Mouse (Mus musculus) right cerebral cortex, postnatal 10 days (tissue): Measurements from ENCODE around the gene Trove2.

Experiments
- DNase-seq, 2 experiments: peaks; one replicate each; pipeline ENCODE4 v3.0.0; 2021; ENCODE audit warnings: low spot score in 2 of 2

The Trove2 gene

GRCm38 (mm10) chr1:143776446-143777411, at the start of gene Trove2, which contains the start of gene Uchl5:
Gene Trove2 (minus strand): TSS chr1:143777068.
Gene Uchl5 (plus strand): TSS chr1:143777272.
- DNase-seq: peak; percentile 97 to 99

GRCm38 (mm10) chr1:143822677-143823076, 45.8 kb upstream of the Trove2 start:
- DNase-seq: no peak

GRCm38 (mm10) chr1:143820096-143820877, 43.4 kb upstream of the Trove2 start:
- DNase-seq: no peak

- peak; percentile 60 to 83 for DNase-seq
These were observed 37.0 kb upstream of the Trove2 start for GRCm38 (mm10) chr1:143813676-143814360.

- no peak for DNase-seq
These were observed 32.2 kb upstream of the Trove2 start for GRCm38 (mm10) chr1:143809062-143809461.

- DNase-seq: no peak
These were observed 26.7 kb upstream of the Trove2 start for GRCm38 (mm10) chr1:143803537-143803936.

GRCm38 (mm10) chr1:143788584-143789227, 11.8 kb upstream of the Trove2 start:
- no peak for DNase-seq

- peak in 1 of 2 experiments; percentile 52 for DNase-seq
These were observed 820 bp upstream of the Trove2 start for GRCm38 (mm10) chr1:143777558-143778218.

- no peak for DNase-seq
These were observed 3.0 kb downstream of the Trove2 start for GRCm38 (mm10) chr1:143773909-143774308.

- DNase-seq: no peak
These were observed 3.8 kb downstream of the Trove2 start for GRCm38 (mm10) chr1:143773082-143773481.

GRCm38 (mm10) chr1:143770444-143771109, 6.3 kb downstream of the Trove2 start:
- DNase-seq: no peak

- no peak for DNase-seq
These were observed 10.6 kb downstream of the Trove2 start for GRCm38 (mm10) chr1:143766238-143766637.

- no peak for DNase-seq
These were observed 11.1 kb downstream of the Trove2 start for GRCm38 (mm10) chr1:143765801-143766200.

- DNase-seq: no peak
These were observed 12.4 kb downstream of the Trove2 start for GRCm38 (mm10) chr1:143764443-143764842.

GRCm38 (mm10) chr1:143762159-143762558, 14.7 kb downstream of the Trove2 start:
- DNase-seq: no peak

- DNase-seq: no peak
These were observed 31.0 kb downstream of the Trove2 start for GRCm38 (mm10) chr1:143745871-143746270.

- no peak for DNase-seq
These were observed 34.7 kb downstream of the Trove2 start for GRCm38 (mm10) chr1:143742186-143742585.

- DNase-seq: no peak
These were observed 35.5 kb downstream of the Trove2 start for GRCm38 (mm10) chr1:143741331-143741730.

- peak in 1 of 2 experiments; percentile 27 for DNase-seq
These were observed 36.3 kb downstream of the Trove2 start for GRCm38 (mm10) chr1:143740581-143740980.
